Mouse (Mus musculus) ES-E14 (cell line): ENCODE measurements at regions not wholly inside any gene's neighbourhood (a gene's known extent, or its start where the extent isn't known, plus 50 kb on each side); places are given as distances from the start of the nearest gene placed in this dataset.

Source experiments
- CHD2 ChIP-seq: IDR thresholded peaks from 2 replicates; pipeline ENCODE4 v1.6.1; 2014; ENCODE audit warnings: mild to moderate bottlenecking, low read depth, low read length, inconsistent platforms
- MAFK ChIP-seq: IDR thresholded peaks from 2 replicates; pipeline ENCODE4 v1.6.1; 2014; ENCODE audit warnings: mild to moderate bottlenecking, low read depth, low read length, inconsistent platforms; ENCODE audit not compliant: insufficient read depth

GRCm38 (mm10) chr10:17272646-17273045 is 450.4 kb upstream of the Cited2 start:
- TF ChIP-seq MAFK: no peak
- TF ChIP-seq CHD2: no peak
